Mouse (Mus musculus): ENCODE measurements at regions not wholly inside any gene's neighbourhood (a gene's known extent, or its start where the extent isn't known, plus 50 kb on each side); places are given as distances from the start of the nearest gene placed in this dataset.

DNA sequence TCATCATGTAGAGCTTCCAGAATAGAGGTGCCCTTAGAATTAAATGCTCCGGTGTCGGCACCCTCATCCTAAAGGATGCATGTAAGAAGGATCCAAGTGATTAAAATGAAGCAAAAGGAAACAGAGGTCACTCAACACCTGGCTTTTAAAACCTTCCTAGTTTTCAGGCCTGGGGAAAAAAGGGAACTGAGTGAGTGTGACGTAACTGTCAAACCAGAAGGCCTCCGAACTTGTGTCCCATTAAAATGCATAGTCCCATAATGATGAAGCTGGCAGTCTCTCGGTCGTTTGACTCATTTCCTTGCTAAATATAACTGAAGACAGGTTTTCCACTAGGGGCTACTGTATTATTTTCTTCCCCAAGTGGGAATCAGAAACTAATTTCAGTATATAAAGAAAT lies 201.4 kb downstream of the Dhx15 start:
- TF ChIP-seq CTCF (conservative IDR thresholded peaks at IDR 0.05; ENCODE audit: insufficient read depth, insufficient read length, low read depth, low read length) (no peak), POLR2A (IDR thresholded peaks at IDR 0.05; ENCODE audit: low read depth, low read length) (no peak)
